Mouse (Mus musculus) midbrain, postnatal 0 days (tissue): Measurements from ENCODE around the gene Pcnt. TPM values are rescaled to one million over a fixed set of nuclear protein-coding genes. Genes with fewer than 3 reads are reported as not detected.

ENCODE experiments used
- ATAC-seq: fragments of 200-750 bp; cut with Nextera tagmentation; 2 replicates; pipeline ENCODE4 v1.8.0; 2017; ENCODE audit warnings: moderate number of reproducible peaks, mild to moderate bottlenecking, moderate TSS enrichment, moderate library complexity; ENCODE audit not compliant: low FRiP score
- DNase-seq: peaks from one replicate; pipeline ENCODE4 v3.0.0-alpha.2; 2015; ENCODE audit warnings: low spot score
- H3K27ac ChIP-seq: fragments of 300-500 bp; sonication (generic); 2 replicates; pipeline ENCODE4 v1.5.1; 2014; ENCODE audit warnings: low read depth, mild to moderate bottlenecking, low read length, mixed read lengths
- H3K27me3 ChIP-seq: fragments of 300-500 bp; sonication (generic); 2 replicates; pipeline ENCODE4 v1.6.1; 2014; ENCODE audit warnings: low read length, control low read depth, mixed read lengths; ENCODE audit not compliant: insufficient read depth
- H3K36me3 ChIP-seq: fragments of 300-500 bp; sonication (generic); 2 replicates; pipeline ENCODE4 v1.6.1; 2014; ENCODE audit warnings: low read length, control low read depth, mixed read lengths; ENCODE audit not compliant: insufficient read depth
- H3K4me1 ChIP-seq: fragments of 300-500 bp; sonication (generic); 2 replicates; pipeline ENCODE4 v1.6.1; 2014; ENCODE audit warnings: mild to moderate bottlenecking, control low read depth, antibody characterized with exemption, low read length, mixed read lengths; ENCODE audit not compliant: insufficient read depth
- H3K4me2 ChIP-seq: fragments of 300-500 bp; sonication (generic); 2 replicates; pipeline ENCODE4 v1.6.1; 2014; ENCODE audit warnings: low read depth, mild to moderate bottlenecking, low read length, mixed read lengths; ENCODE audit not compliant: poor library complexity, severe bottlenecking
- H3K4me3 ChIP-seq: fragments of 300-500 bp; sonication (generic); 2 replicates; pipeline ENCODE4 v1.5.1; 2014; ENCODE audit warnings: low read depth, mild to moderate bottlenecking, low read length, moderate library complexity
- H3K9ac ChIP-seq: fragments of 300-500 bp; sonication (generic); replicated peaks from 2 replicates; pipeline ENCODE4 v1.6.1; 2014; ENCODE audit warnings: mild to moderate bottlenecking, low read length, moderate library complexity, mixed read lengths; ENCODE audit not compliant: poor library complexity, severe bottlenecking
- H3K9me3 ChIP-seq: fragments of 300-500 bp; sonication (generic); 2 replicates; pipeline ENCODE4 v1.6.1; 2016; ENCODE audit warnings: low read length, control low read depth
- CTCF ChIP-seq: IDR thresholded peaks from 2 replicates; pipeline ENCODE4 v1.5.1; 2016; ENCODE audit warnings: antibody characterized with exemption, mild to moderate bottlenecking
- WGBS: fragments of 180-500 bp; shearing (Covaris S2); extraction: QIAGEN DNeasy Blood & Tissue Kit; methylation state at CpG from one replicate; pipeline ENCODE4 v1.1.7; 2014; 5-methylcytosine and 5-hydroxymethylcytosine counted together
- polyA plus RNA-seq: library from polyadenylated mRNA; unstranded; fragments of >200 nt; fragmentation: Nextera tagmentation; extraction: Ambion mirVana; gene quantifications from 2 replicates; pipeline ENCODE4 v1.2.1, GENCODE M21; 2015
- total RNA-seq: library from RNA; depleted of rRNA; stranded (reverse); fragments of >200 nt; gene quantifications from 2 replicates; pipeline ENCODE4 v1.2.3, GENCODE M21; 2014

Gene Pcnt
- total and polyA plus RNA-seq, 2 experiments from 2014 or later: 3.9 to 12.8 TPM

DNA sequence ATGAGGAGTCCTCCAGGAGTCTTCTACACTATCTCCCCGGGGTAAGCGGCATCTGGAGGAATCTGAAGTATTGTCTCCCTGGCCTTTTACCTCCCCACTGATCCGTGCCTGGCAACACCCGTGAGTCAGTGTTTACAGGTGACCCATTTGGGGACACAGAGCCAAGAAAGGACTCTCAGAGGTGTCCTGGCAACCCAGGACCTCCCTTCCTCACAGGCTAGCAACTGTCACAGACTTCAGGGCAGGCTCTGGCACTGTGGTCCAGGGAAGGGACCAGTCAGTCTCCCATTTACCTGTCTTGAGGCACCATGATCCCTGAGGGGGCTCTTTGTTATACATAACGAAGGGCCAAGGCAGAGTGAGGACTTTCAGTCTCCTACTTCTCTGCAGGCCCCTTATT is 6.3 kb upstream of the Pcnt start, which contains the start of gene 2610028H24Rik:
Gene 2610028H24Rik (plus strand): TSS at position 231 of the 400 bp plus-strand sequence.
- TF ChIP-seq CTCF: no peak
- Histone ChIP-seq H3K27ac (no peak within 1 kb of the TSS), H3K4me2 (no peak within 1 kb of the TSS), H3K9ac (no peak within 1 kb of the TSS), H3K4me3 (no peak within 1 kb of the TSS), H3K36me3 (no peaks in the 10 kb centered on the region), H3K9me3 (no peaks in the 10 kb centered on the region), H3K4me1 (no peaks in the 10 kb centered on the region), H3K27me3 (no peaks in the 10 kb centered on the region)
- ATAC-seq (no peak), DNase-seq (no peak)
- 68% methylated on average over 5 of the region's 5 CpGs for WGBS

DNA sequence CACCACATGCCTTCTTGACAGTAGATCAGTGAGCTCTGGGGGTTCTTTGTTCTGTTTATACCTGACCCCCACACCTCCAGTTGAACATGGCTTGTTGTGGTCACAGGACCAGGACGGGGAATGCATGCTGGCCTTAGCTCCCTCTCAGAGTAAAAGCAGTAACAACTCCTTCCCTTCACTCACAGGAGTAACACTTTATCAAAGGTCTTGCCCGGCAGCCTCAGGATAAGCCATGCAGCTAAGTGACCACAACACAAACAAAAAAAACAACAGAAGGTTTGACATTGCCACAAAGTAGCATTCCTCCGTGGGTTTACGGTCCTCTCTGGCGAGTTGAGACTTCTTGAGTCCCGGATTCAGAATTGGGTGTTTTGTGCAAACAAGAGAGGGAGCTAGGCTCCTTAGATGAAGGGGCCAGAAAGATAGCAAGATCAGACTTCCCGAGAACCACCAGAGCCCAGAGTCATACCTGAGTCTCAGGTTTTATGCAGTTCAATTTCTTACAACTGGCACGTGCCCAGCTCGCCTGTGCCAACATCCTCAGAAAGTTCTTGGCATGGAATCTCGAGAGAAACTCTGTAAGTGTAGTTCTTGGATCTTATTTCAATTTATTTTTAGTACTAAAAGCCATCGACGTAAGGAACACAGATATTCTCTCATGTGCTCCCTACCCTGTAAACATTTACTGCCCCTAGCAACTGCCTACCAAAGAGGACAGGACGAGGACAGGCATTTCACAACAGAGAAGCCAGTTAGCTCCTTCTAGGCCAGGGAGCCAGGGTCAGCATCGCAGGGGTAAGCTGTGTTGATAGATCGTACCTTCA is 5.0 kb upstream of the Pcnt start:
- Histone ChIP-seq H3K27me3 (no peaks in the 10 kb centered on the region), H3K36me3 (no peaks in the 10 kb centered on the region), H3K4me1 (peaks cover 3% of the 10 kb centered on the region), H3K27ac (no peak overlapping the region), H3K9me3 (no peaks in the 10 kb centered on the region), H3K4me2 (no peak overlapping the region), H3K4me3 (no peak overlapping the region), H3K9ac (no peak overlapping the region)
- ATAC-seq (no peak), DNase-seq (no peak)
- no peak for TF ChIP-seq CTCF
- WGBS: 84% methylated on average over 15 of the region's 15 CpGs

DNA sequence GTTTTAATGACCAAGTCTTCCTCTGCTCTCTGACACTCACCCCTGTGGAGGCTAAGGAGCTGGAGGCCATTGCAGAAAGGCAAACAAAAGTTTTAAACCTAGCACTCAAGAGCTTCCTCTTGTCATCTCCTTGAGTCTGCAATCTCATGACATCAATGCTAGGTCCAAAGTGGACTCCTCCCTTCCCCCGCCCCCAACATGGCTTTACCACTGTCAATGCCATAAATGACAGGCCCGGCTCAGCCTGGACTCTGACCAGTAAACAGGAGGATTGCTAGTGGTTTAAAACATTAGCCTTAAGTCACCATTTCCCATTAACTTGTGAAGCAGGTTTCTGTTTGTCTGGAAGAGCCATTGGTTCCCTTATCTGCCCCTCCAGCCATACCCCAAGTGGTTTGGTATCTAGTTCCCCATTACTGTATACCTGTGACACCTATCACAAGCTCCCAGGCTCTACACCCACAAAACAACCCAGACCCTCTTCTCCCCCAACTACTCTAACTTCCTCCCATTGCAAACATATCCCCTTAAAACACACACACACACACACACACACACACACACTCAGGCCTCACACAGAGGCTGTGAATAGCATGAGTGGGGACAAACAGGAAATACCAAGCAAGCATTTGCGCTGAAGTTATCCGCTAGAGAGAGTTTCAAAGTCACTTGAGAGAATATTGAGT is 3.6 kb upstream of the Pcnt start:
- Histone ChIP-seq H3K4me3 (no peak overlapping the region), H3K9ac (no peak overlapping the region), H3K4me1 (peaks cover 3% of the 10 kb centered on the region), H3K27ac (no peak overlapping the region), H3K4me2 (no peak overlapping the region), H3K9me3 (no peaks in the 10 kb centered on the region), H3K27me3 (no peaks in the 10 kb centered on the region), H3K36me3 (no peaks in the 10 kb centered on the region)
- TF ChIP-seq CTCF: no peak
- 83% methylated on average over 4 of the region's 4 CpGs for WGBS
- DNase-seq (no peak), ATAC-seq (no peak)

DNA sequence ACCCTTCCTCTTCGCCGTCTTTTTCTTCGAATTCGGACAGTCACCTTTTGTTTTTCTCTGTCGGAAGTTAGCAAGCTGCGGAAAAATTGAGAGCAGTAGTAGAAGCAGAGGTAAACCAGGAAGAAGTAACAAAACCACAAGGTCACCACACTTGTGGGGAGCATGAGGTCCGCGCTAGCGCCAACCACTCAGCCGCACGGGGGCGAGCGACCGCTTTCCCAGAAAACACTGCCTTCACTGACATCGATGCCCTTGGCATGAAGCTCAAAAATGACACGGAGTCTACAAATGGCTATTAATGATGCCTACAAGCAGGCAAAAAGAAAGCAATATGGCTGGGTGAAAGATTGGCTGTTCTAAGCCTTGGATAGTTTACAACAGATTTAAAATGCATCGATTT is 2.3 kb downstream of the Pcnt start, which contains the start of gene AC141477.1:
Gene AC141477.1 (minus strand): TSS at position 164 of the 400 bp plus-strand sequence.
- H3K4me3 ChIP-seq: no peak within 1 kb of the TSS
- H3K9ac ChIP-seq: no peak within 1 kb of the TSS
- H3K27ac ChIP-seq: no peak within 1 kb of the TSS
- H3K4me1 ChIP-seq: peaks cover 3% of the 10 kb centered on the region
- DNase-seq (no peak), ATAC-seq (no peak)
- H3K36me3 ChIP-seq: peaks cover 15% of the 10 kb centered on the region
- H3K9me3 ChIP-seq: no peaks in the 10 kb centered on the region
- TF ChIP-seq CTCF: no peak
- no peaks in the 10 kb centered on the region for H3K27me3 ChIP-seq
- 96% methylated on average over 17 of the region's 17 CpGs for WGBS
- no peak within 1 kb of the TSS for H3K4me2 ChIP-seq

DNA sequence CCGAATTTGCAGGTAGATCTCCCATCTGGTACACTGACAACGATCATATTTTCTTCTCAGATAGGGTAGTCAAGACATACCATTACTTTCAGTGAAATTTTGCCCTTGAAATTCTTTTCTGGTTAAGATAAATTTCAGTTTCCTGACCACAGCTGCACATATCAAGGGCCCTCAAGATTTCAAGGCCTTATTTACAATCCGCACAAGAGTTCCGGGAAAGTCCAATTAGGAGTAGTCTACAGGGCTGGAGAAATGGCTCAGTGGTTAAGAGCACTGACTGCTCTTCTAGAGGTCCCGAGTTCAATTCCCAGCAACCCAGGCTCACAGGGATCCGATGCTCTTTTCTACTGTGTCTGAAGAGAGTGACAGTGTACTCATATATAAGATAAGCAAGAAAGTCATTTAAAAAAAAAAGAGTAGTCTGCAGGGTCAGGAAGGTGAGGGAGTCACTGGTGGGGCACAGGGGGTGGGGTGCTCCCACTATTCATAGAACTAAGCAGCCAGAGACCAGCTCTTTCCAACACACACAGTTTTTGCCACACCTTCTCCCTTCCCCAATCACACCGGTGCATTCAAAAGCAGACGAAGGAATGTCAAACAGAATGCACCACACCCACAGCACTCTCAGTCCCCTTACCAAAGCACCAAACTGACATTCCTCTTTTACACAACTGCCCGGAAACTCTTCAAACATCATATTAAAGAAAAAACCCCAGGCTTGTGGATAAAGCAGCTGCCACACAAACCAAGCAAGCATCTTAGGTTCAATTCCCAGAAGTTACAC is 3.3 kb downstream of the Pcnt start:
- Histone ChIP-seq H3K4me2 (no peak overlapping the region), H3K36me3 (peaks cover 21% of the 10 kb centered on the region), H3K27me3 (no peaks in the 10 kb centered on the region), H3K27ac (no peak overlapping the region), H3K9me3 (no peaks in the 10 kb centered on the region), H3K9ac (no peak overlapping the region), H3K4me3 (no peak overlapping the region), H3K4me1 (peaks cover 3% of the 10 kb centered on the region)
- DNase-seq: no peak
- no peak for TF ChIP-seq CTCF
- no peak for ATAC-seq
- WGBS: 94% methylated on average over 9 of the region's 9 CpGs
